Mouse (Mus musculus) heart, embryonic 13.5 days (tissue): Measurements from ENCODE around the gene Tada2a. TPM values are rescaled to one million over a fixed set of nuclear protein-coding genes. Genes with fewer than 3 reads are reported as not detected.

Experiments used
- ATAC-seq: fragments of 200-750 bp; cut with Nextera tagmentation; 2 replicates; pipeline ENCODE4 v1.8.0; 2017; ENCODE audit warnings: moderate TSS enrichment; ENCODE audit not compliant: insufficient number of reproducible peaks, low FRiP score, low TSS enrichment; ENCODE audit errors: extremely low read depth
- H3K27ac ChIP-seq: fragments of 300-500 bp; sonication (generic); replicated peaks from 2 replicates; pipeline ENCODE4 v1.5.1; 2015; ENCODE audit warnings: moderate library complexity, mild to moderate bottlenecking, inconsistent platforms
- H3K27me3 ChIP-seq: fragments of 300-500 bp; sonication (generic); replicated peaks from 2 replicates; pipeline ENCODE4 v1.6.1; 2015; ENCODE audit warnings: mild to moderate bottlenecking, inconsistent platforms
- H3K36me3 ChIP-seq: fragments of 300-500 bp; sonication (generic); 2 replicates; pipeline ENCODE4 v1.6.1; 2015; ENCODE audit warnings: mild to moderate bottlenecking, inconsistent platforms
- H3K4me1 ChIP-seq: fragments of 300-500 bp; sonication (generic); 2 replicates; pipeline ENCODE4 v1.6.1; 2015; ENCODE audit warnings: inconsistent platforms
- H3K4me2 ChIP-seq: fragments of 300-500 bp; sonication (generic); 2 replicates; pipeline ENCODE4 v1.6.1; 2015; ENCODE audit warnings: inconsistent platforms, mild to moderate bottlenecking, moderate library complexity
- H3K4me3 ChIP-seq: fragments of 300-500 bp; sonication (generic); 2 replicates; pipeline ENCODE4 v1.5.1; 2015; ENCODE audit warnings: moderate library complexity, mild to moderate bottlenecking, inconsistent platforms
- H3K9ac ChIP-seq: fragments of 300-500 bp; sonication (generic); 2 replicates; pipeline ENCODE4 v1.6.1; 2015; ENCODE audit warnings: inconsistent platforms, mild to moderate bottlenecking, moderate library complexity
- H3K9me3 ChIP-seq: fragments of 300-500 bp; sonication (generic); 2 replicates; pipeline ENCODE4 v1.6.1; 2016; ENCODE audit warnings: inconsistent platforms
- WGBS: fragments of 180-500 bp; shearing (Covaris S2); methylation state at CpG from one replicate; pipeline ENCODE4 v1.1.7; 2015; ENCODE audit warnings: mixed read lengths; 5-methylcytosine and 5-hydroxymethylcytosine counted together
- polyA plus RNA-seq: library from polyadenylated mRNA; unstranded; fragments of >200 nt; fragmentation: Nextera tagmentation; extraction: Ambion mirVana; gene quantifications from 2 replicates; pipeline ENCODE4 v1.2.1, GENCODE M21; 2015

The Tada2a gene
- polyA plus RNA-seq, 1 experiment from 2014 or later: 19.9 TPM

DNA sequence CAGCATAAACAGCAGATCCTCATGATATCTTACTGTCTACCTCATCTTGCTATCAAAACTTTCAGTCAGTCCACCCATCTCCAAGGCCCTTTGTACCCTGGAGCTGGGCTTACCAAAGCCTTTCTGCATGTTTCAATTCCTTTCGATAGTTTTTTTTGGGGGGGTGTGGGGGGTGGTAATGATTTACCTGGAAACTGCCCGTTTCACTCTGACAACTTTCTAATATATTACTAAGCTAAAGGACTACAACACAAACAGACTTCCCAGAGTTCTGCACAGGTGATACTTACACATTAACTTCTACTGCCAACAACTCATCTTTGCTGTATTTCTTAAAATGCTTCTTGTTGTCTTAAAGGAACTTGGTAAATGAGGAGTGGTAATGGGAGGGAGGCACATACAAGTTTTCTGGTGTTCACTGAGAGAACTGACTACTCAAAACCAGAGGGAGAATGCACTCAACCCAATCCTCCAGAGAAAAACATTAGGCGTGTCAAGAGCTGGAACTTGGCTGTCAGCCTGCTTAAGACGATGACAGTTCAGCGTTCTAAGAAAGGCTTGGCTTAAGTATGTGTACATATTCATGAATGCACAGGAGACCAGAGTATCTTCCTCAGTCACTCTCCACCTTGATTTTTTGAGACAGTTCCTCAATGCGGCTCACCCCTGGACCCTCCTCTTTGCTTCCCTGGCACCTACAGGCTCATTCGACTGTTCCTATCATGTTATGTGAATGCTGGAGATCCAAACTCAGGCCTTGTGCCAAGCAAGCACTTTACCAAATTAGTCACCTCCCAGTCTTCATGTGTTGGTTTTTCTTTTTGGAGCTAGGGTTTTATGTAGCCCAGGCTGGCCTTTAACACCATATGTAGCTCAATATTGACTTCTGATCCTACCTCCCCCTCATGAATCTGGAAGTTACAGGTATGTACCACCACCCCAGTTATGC, 55.3 kb downstream of the Tada2a start:
- H3K9ac ChIP-seq: no peak overlapping the region
- no peak for ATAC-seq

DNA sequence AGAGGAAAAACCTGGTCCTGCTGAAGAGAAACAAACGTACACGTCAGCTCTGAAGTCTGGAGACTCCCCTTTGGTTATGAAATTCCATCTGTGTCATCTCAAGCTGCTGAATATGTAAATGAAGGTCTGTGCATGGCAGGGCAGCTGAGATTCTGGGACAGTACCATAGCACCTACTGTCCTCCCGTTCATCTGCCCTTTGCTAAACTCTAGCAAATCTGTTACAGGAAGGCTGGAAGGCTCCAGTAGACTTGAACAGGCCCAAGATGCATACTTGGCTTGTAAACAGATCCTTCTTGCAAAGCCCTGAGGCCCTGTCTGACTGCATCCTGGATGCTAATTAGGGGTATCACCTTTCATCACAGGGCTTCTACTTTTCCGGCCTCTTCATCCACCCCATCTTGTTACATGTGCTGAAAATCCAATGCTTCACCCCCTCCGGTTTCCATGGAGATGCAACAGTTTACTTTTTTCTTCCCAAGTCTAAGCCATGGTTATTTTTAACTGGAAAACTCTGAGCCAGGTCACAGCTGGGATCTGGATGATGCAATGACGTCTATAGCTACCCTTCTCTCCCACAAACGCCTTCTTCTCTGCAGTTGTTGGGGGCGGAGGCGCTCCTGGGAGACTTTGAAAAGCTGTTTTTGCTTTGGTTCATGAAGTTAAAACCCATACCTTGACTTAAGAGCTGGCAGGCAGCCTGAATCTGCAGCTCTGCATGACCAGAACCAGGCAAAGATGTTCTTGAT, 56.3 kb downstream of the Tada2a start:
- H3K27ac ChIP-seq: no peak overlapping the region
- H3K27me3 ChIP-seq: peaks cover 27% of the 10 kb centered on the region
- no peak for ATAC-seq
- H3K9ac ChIP-seq: no peak overlapping the region
- 48% methylated on average over 9 of the region's 9 CpGs for WGBS
- no peak overlapping the region for H3K4me3 ChIP-seq
- no peaks in the 10 kb centered on the region for H3K9me3 ChIP-seq
- no peaks in the 10 kb centered on the region for H3K36me3 ChIP-seq
- no peak overlapping the region for H3K4me2 ChIP-seq
- peaks cover 20% of the 10 kb centered on the region for H3K4me1 ChIP-seq

More for the DNA sequence above, 55.3 kb downstream of the Tada2a start:
- Histone ChIP-seq H3K27me3 (peaks cover 20% of the 10 kb centered on the region), H3K27ac (no peak overlapping the region), H3K4me2 (no peak overlapping the region), H3K4me3 (no peak overlapping the region), H3K9me3 (no peaks in the 10 kb centered on the region), H3K4me1 (peaks cover 19% of the 10 kb centered on the region), H3K36me3 (peaks cover 9% of the 10 kb centered on the region)
- WGBS: 65% methylated on average over 7 of the region's 7 CpGs

DNA sequence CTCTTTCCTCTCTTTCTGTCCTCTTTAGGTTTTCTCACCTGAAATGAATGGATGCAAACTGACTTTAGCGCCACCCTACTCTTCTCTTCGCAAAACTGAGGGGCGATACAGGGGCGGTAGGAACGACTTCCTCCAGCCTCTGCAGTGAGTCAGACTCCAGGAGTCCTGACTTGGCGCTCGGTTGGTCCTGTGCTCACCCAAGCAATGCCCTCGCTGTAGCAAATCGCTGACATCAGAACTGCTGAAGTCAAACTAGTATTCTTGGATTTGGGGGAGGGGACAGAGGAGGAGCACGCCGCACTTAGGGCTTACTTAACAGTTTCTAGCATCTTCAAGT, 60.4 kb downstream of the Tada2a start, which contains the start of gene Dusp14:
Gene Dusp14, minus strand, starts transcription at position 228 of the 337 bp plus-strand sequence.
- no peak for ATAC-seq
- no peaks in the 10 kb centered on the region for H3K36me3 ChIP-seq
- H3K9me3 ChIP-seq: no peaks in the 10 kb centered on the region
- peak within 1 kb of the TSS; percentile 82 for H3K4me2 ChIP-seq
- H3K27me3 ChIP-seq: peaks cover 51% of the 10 kb centered on the region
- peak within 1 kb of the TSS; percentile 83 for H3K9ac ChIP-seq
- WGBS: 14% methylated on average over 11 of the region's 11 CpGs
- H3K4me1 ChIP-seq: peaks cover 37% of the 10 kb centered on the region
- no peak within 1 kb of the TSS for H3K27ac ChIP-seq
- peak within 1 kb of the TSS; percentile 64 for H3K4me3 ChIP-seq

DNA sequence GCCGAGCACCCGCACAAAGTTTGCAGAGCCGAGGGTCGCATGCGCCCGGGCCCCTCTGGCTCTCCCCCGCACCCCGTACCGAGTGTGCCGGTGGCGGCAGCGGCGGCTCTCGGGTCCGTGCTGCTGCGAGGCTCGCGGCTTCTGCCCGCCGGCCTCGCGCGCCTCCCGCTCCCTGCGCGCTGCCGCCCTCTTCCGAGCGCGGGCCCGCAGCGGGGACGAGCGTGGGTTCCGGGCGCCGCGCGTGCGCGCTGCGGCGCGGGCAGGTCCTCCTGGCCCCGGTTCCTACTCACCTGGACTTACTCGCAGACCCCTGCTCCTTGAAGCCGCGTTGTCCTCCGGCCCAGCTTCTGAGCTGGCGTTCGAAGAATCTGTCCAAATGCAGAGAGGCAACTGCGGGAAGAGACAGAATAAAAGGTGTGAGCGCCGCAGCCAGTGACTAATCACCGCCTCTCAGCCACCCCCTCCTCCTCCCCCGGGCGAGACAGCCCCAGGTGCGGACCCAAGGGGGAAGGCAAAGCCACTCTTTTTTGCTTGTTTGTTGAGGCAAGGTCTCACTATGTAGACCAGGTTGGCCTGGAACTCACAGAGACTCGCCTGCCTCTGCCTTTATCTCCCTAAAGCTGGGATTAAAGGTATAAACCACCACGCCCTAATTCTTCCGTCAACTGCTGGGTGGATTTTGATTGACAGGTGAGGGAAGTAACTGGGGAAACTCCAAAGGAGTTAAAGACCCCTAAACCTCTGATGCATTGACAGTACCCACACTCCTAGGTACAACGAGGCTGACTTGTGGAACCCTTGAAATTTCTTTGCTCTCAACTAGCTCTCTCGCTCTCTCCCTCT, 61.0 kb downstream of the Tada2a start:
- Histone ChIP-seq H3K4me3 (peak overlapping the region; percentile 64), H3K4me1 (peaks cover 40% of the 10 kb centered on the region), H3K4me2 (peak overlapping the region; percentile 82), H3K9me3 (no peaks in the 10 kb centered on the region), H3K36me3 (no peaks in the 10 kb centered on the region), H3K27ac (no peak overlapping the region), H3K27me3 (peaks cover 51% of the 10 kb centered on the region), H3K9ac (peak overlapping the region; percentile 83)
- ATAC-seq: no peak
- WGBS: 1% methylated on average over 61 of the region's 63 CpGs

DNA sequence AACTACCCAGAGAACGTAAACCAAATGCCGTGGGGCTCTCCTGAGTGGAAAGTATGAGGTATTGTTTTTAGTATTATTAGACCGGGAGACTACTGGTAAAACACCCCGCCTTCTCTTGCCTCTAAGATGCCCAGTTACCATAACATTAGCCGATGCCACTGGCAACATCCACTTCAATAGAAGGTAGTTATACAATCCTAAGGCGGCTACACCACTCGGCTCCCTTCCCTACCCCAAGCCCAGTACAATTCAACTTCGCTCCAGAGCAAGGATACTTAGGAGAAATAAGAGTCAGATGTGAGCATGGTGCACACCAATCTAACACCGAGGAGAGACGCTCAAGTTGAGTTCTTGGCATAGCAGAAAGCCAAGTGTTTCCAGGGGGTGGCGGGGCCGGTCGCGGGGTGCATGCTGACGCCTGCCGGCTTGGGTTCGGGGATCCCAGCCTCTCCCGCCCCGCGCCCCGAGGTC, 61.6 kb downstream of the Tada2a start:
- Histone ChIP-seq H3K9me3 (no peaks in the 10 kb centered on the region), H3K4me3 (peak overlapping the region; percentile 64), H3K4me2 (peak overlapping the region; percentile 82), H3K27me3 (peaks cover 51% of the 10 kb centered on the region), H3K9ac (peak overlapping the region; percentile 83), H3K4me1 (peaks cover 44% of the 10 kb centered on the region), H3K36me3 (no peaks in the 10 kb centered on the region), H3K27ac (0 out of 2 replicates have a peak overlapping the region, but pooled peaks have one; percentile 6)
- no peak for ATAC-seq
- WGBS: 3% methylated on average over 21 of the region's 21 CpGs

DNA sequence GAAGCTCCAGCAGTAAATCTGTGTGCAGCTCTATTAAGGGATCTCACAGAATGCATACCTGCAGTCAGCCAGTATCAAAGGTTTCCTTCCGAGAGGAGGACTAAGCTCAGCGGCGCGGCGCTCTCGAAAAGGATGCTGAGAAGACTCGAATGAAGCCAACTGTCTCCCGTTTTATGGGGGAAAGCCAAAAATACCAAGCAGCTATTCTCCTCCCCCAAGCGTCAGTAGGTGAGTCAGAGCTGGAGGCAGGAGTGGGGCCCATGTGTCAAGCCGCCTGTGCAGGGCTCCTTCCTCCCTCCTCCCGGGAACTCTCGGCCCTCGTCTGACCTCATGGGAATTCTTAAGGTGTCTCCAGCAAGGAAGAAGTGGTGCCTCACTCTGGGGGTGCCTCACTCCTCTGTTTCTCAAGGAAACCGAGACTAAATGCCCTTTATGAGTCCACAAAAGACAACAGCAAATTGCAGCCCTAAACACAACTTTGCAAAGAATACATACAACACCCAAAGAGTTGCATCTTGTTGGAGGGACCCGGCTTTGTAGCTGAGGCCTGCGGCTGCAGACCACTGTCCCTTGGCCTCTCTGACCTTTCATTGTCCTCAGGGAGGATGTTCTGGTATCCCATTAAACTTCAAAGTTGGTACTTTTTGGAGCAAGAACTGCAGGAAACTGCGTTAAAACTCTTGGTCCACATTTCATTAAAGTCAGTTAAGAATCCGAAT, 62.3 kb downstream of the Tada2a start:
- peaks cover 51% of the 10 kb centered on the region for H3K27me3 ChIP-seq
- H3K27ac ChIP-seq: no peak overlapping the region
- H3K9ac ChIP-seq: peak overlapping the region; percentile 83; the same call in 1 of the 2 replicates
- H3K4me3 ChIP-seq: peak overlapping the region; percentile 64
- H3K4me1 ChIP-seq: peaks cover 49% of the 10 kb centered on the region
- H3K9me3 ChIP-seq: no peaks in the 10 kb centered on the region
- ATAC-seq: no peak
- H3K4me2 ChIP-seq: peak overlapping the region; percentile 82
- H3K36me3 ChIP-seq: no peaks in the 10 kb centered on the region
- 7% methylated on average over 18 of the region's 18 CpGs for WGBS

DNA sequence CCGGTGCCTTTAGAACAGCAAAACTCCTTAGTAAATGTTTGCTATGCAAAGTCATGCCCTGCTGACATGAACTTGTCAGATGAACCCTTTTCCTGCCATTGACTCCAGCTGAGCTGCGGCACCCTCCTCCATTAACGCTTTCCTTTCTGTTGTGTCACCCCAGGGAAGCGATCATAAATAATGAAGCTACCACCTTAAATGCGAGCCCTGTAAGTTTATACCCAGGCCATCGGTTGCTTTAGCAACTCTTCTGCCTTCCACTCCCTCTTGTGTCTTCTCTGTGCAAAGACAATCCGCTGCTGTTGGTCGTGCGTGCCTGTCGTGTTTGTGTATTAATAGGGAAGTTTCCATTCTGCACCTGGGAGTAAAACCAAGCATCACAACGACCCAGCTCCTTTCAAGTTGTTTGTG, 63.3 kb downstream of the Tada2a start:
- Histone ChIP-seq H3K4me2 (peak overlapping the region; percentile 82), H3K4me3 (peak overlapping the region; percentile 6; the same call in 1 of the 2 replicates), H3K36me3 (no peaks in the 10 kb centered on the region), H3K9me3 (no peaks in the 10 kb centered on the region), H3K27me3 (peaks cover 52% of the 10 kb centered on the region), H3K27ac (no peak overlapping the region), H3K9ac (peak overlapping the region; percentile 34), H3K4me1 (peaks cover 49% of the 10 kb centered on the region)
- no peak for ATAC-seq
- WGBS: 8% methylated on average over 11 of the region's 11 CpGs

DNA sequence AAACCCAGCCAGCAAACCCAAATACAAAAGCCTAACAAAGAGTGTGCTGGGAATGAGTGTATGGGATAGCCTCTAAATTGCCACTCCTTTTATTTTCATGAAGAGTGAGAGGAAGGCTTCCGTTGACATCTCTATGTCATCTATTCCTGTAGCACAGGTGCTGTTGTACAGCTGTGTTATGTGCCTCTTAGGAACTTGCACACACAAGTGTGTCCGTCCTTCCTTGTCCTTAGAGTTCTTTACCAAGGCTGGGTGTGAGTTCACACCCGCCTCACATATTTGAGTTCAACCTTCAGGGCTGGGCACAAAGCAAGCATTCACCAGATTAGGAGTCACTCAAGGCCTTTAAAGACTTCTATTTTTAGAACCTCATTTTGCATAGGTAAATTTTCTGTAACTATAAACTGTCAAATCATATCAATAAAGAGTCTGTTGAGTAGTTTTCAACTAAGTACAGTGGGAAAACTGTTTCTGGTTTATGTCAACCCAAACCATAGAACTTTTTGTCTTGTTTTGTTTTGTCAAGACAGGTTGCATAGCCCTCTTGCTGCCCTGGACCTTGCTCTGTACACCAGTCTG, 65.7 kb downstream of the Tada2a start:
- peaks cover 43% of the 10 kb centered on the region for H3K4me1 ChIP-seq
- ATAC-seq: no peak
- H3K4me3 ChIP-seq: no peak overlapping the region
- no peaks in the 10 kb centered on the region for H3K9me3 ChIP-seq
- no peaks in the 10 kb centered on the region for H3K36me3 ChIP-seq
- no peak overlapping the region for H3K9ac ChIP-seq
- WGBS: 77% methylated on average over 3 of the region's 3 CpGs
- H3K27me3 ChIP-seq: peaks cover 36% of the 10 kb centered on the region
- H3K4me2 ChIP-seq: no peak overlapping the region
- H3K27ac ChIP-seq: no peak overlapping the region

DNA sequence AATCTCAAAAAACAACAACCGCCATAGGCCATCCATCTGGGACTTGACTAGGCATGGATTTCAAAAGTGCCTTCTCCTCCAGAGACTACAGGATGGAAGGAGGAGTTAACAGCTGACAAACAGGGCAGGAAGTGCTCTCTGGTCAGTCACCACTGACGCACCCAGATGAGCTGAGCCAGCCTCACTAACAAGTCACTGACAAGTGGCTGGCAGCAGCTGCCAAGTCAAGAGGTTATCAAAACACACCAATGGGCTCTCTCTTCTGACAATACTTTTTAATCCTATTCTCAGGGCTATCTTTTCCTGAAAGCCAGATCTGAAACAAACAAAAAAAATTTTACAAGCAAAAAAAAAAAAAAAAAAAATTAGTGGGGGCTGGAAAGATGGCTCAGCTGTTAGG, 66.6 kb downstream of the Tada2a start:
- no peaks in the 10 kb centered on the region for H3K36me3 ChIP-seq
- H3K9ac ChIP-seq: no peak overlapping the region
- peaks cover 33% of the 10 kb centered on the region for H3K27me3 ChIP-seq
- H3K27ac ChIP-seq: no peak overlapping the region; the same call in 1 of the 2 replicates
- H3K4me1 ChIP-seq: peaks cover 40% of the 10 kb centered on the region
- 17% methylated on average over 2 of the region's 2 CpGs for WGBS
- H3K4me2 ChIP-seq: no peak overlapping the region
- no peak overlapping the region for H3K4me3 ChIP-seq
- no peak for ATAC-seq
- no peaks in the 10 kb centered on the region for H3K9me3 ChIP-seq

DNA sequence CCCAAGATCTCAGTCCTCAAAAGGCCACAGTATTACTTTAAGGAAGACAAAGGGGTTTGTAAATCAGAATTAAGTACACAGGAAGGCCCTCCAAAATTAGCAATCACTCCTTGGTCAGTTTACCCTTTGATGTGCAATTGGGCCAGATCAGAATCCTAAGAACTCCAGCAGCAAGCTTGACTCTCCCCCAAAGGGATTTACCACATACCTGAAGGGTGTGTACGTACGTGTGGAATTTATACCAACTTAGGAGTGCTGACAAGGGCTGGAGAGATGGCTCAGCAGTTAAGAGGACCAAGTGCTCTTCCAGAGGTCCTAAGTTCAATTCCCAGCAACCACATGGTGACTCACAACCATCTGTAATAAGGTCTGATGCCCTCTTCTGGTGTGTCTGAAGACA, 67.5 kb downstream of the Tada2a start:
- ATAC-seq: no peak

More for the DNA sequence above, 67.5 kb downstream of the Tada2a start:
- Histone ChIP-seq H3K9me3 (no peaks in the 10 kb centered on the region), H3K9ac (no peak overlapping the region), H3K4me3 (no peak overlapping the region), H3K4me2 (no peak overlapping the region), H3K4me1 (peaks cover 32% of the 10 kb centered on the region), H3K36me3 (no peaks in the 10 kb centered on the region), H3K27ac (no peak overlapping the region), H3K27me3 (peaks cover 24% of the 10 kb centered on the region)
- 64% methylated on average over 2 of the region's 2 CpGs for WGBS
